Mouse (Mus musculus) frontal cortex, postnatal 14 days (tissue): ENCODE data around the gene Fam131b.

Experiments
- DNase-seq, 2 experiments: peaks; one replicate each; pipeline ENCODE4 v3.0.0; 2022; ENCODE audit warnings: low spot score in 2 of 2

Fam131b gene

DNA sequence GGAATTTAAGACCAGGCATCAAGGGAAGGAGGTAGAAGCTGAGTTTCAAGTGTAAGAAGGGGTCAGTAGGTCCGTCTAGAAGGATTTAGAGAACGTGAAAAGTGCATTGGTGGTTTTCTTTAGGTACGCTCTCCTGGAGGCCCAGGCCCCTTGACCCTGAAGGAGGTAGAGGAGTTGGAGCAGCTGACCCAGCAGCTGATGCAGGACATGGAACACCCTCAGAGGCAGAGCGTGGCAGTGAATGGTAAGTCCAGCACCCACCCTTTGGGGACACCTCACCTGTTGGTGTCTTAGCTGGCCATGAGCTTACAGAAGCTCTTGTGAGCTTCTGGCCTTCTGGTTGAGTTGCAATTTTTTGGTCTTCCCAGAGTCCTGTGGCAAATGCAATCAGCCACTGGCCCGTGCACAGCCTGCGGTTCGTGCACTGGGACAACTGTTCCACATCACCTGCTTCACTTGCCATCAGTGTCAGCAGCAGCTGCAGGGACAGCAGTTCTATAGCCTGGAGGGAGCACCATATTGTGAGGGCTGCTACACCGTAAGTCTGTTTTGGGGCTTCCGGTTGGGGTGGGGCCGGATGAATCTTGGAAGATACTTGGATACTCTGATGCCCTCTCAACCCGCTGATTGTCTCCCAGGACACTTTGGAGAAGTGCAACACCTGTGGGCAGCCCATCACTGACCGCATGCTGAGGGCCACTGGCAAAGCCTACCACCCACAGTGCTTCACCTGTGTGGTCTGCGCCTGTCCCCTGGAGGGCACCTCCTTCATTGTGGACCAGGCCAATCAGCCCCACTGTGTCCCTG is 31.6 kb upstream of the Fam131b start:
- DNase-seq: no peak

- DNase-seq: no peak
These were observed 30.9 kb upstream of the Fam131b start for GRCm38 (mm10) chr6:42355366-42355765.

DNA sequence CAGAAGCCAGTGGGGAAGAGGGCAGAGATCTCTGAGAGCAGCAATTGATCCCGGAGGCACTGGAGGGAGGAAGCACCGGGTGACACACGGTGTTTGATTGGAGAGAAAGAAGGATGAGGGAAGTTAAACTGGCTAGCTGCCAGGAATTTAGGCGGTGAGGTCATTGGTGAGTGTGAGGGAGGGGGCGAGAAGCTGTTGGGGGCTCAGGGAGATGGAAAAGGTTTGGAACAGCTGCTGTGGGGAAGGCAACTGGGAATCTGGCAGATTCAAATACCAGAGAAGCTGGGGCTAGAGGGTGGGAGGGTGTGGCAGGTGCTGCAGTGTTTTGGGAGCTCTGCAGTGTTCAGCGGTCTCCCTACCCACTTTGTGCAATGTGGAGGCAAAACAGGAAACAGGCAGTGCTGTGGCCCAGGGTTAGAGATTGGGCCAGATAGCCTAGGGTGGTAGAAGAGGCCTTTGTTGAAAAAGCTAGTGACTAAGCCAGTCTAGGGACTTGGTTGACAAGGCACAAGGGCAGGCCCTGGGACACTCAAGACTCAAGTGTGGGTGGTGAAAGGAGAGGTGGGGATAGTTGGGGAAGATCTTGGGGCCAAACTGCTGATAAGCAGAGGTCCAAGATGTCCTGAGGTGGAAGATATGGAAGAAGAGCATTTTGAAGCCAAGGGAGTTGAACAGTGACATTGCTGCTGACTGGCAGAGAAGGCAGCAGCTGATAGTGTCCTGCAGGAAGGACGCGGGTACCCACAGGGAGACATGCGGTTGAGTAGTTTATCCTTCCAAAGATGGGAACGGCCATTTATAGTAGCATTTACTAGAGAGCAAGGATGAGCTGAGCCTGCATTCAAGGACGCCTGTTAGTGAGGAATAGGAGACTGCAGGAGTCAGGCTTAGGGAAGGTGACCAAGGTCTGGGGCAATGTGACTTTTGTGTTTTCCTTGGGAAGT is 29.9 kb upstream of the Fam131b start:
- no peak for DNase-seq

- no peak for DNase-seq
These were observed 28.7 kb upstream of the Fam131b start for GRCm38 (mm10) chr6:42353180-42353579.

DNA sequence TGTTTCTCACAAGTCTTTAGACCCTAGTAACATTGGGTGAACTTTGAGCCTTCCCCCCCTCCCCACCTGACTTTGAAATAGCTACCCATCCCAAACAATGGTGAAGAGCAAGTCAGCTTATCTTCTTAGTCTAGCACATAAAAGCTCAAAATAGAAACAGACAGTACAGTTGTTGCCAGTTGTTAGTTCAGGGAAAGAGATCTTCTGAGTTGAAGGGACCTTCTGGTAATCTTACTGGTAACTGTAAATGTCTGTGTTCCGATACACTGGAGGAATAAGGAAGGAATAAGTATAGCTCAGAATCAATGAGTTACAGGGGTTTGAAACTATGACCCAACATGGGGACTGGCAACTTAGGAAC is 28.0 kb upstream of the Fam131b start:
- no peak for DNase-seq

DNA sequence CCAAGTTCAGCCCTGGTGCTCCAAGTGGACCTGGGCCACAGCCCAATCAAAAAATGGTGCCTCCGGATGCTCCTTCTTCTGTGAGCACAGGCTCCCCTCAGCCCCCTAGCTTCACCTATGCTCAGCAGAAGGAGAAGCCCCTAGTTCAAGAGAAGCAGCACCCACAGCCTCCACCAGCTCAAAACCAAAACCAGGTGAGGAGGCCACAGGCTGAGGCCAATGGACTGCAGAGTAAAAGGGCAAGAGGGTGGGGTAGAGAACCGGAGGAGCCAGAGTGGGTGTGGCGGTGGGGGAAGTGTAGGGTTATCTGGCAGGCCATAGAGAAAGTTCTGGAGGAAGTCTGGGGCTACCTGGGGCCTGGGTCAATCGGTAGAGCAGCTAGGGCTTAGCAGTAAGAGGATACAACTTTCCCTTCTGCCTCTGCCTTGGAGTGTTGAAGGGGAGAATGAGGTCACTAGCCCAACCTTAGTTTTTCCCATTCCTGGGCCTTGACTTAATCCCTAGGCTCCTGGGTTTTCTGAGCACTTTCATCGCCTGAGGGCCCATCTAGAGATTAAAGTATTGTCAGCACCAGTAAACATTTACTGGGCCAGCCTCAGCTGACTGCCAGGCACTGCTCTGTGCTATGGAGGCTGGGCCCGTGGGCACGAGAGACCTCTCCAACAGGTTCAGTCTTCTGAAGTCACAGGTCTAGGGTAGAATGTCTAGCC is 27.5 kb upstream of the Fam131b start:
- no peak for DNase-seq

GRCm38 (mm10) chr6:42350968-42351775 is 26.7 kb upstream of the Fam131b start:
- no peak for DNase-seq

GRCm38 (mm10) chr6:42350021-42350967 is 25.9 kb upstream of the Fam131b start:
- DNase-seq: peak; percentile 72 to 77

DNA sequence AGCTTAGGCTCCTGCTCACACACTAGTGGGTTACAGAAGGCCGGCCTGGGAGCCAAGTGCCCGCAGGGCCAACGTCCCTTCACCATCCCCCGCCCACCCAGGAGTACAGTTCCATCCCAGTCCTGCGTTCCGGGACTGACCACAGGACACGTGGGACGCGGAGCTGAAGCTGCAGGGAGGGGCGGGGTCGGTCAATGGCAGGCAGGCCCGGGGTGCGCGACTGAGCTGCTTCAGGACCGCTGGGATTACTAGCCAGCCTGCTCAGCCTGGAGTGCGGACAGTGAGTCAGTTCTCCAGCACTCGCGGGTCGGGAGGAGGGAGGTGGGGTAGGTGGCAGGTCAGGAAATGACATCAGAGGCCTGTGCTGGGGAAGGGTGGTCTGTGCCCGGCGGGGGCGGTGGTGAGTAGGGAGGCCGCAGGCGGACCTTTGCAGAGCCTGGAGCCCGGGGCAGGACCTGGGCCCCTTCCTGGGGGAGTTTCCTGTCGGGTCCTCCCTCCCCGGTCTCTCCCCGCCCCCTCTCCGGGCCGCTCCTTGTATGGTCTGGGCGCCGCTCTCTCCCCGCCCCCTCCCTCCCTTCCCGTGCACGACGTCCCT is 25.1 kb upstream of the Fam131b start, which contains the start of gene Zyx:
Gene Zyx (plus strand): TSS at position 205 of the 595 bp plus-strand sequence.
- DNase-seq: peak; percentile 76 to 80

- peak in 1 of 2 experiments; percentile 67 for DNase-seq
These were observed 24.6 kb upstream of the Fam131b start for GRCm38 (mm10) chr6:42349006-42349425.

- no peak for DNase-seq
These were observed 24.0 kb upstream of the Fam131b start for GRCm38 (mm10) chr6:42348281-42349005.

- no peak for DNase-seq
These were observed 19.8 kb upstream of the Fam131b start for GRCm38 (mm10) chr6:42344255-42344654.

- DNase-seq: no peak
These were observed 19.1 kb upstream of the Fam131b start for GRCm38 (mm10) chr6:42343361-42344120.

- no peak for DNase-seq
These were observed 17.7 kb upstream of the Fam131b start for GRCm38 (mm10) chr6:42342171-42342570.

DNA sequence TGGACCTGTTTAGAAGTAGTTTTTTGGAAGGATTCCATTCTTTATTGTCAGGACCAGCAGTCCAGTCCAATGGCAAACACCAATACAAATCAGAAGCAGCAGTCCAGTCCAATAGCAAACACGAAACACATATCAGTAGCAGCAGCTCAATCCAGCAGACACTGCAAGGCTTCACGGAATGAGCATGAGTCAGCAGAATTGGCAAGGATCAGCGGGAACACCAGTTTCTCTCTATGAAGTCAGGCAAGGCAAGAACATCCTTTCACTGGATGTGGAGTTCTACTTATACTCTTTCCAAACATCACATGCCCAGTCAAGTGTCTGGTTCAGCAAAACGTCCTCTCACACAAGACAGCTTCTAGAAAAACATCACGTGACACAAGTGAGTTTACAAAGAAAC is 15.5 kb upstream of the Fam131b start:
- DNase-seq: no peak

- no peak for DNase-seq
These were observed 14.7 kb upstream of the Fam131b start for GRCm38 (mm10) chr6:42339189-42339588.

DNA sequence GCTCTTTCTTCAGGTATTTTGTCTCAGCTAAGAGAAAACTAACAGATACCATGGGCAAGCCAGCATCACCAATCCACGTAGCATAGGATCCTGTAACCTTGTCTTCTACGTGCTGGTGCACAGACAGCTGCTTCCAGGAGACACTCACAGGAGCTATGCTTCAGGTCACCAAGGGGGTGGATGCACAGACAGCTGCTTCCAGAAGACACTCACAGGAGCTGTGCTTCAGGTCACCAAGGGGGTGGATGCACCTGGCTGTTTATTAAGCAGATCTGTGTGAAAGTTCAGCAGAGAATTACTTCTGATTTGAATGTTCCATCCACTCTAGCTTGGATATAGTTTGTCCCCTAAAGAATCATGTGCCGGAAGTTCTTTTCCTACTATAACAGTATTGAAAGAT is 6.5 kb upstream of the Fam131b start:
- no peak for DNase-seq

- DNase-seq: no peak
These were observed 5.8 kb upstream of the Fam131b start for GRCm38 (mm10) chr6:42330216-42330615.
